Mouse (Mus musculus) kidney, postnatal 36 days (tissue): Measurements from ENCODE around the gene Nos3.

Experiments
- DNase-seq, 2 experiments: peaks; one replicate each; pipeline ENCODE4 v3.0.0; 2021 to 2022; ENCODE audit warnings: mixed read lengths in 2 of 2

Nos3 gene

GRCm38 (mm10) chr5:24344477-24345051 lies 20.0 kb upstream of the Nos3 start:
- peak; percentile 29 to 34 for DNase-seq

- DNase-seq: no peak
Measured at GRCm38 (mm10) chr5:24346313-24346712, 18.3 kb upstream of the Nos3 start.

- DNase-seq: no peak
Measured at GRCm38 (mm10) chr5:24347186-24347875, 17.3 kb upstream of the Nos3 start.

- peak; percentile 57 to 87 for DNase-seq
Measured at GRCm38 (mm10) chr5:24348128-24348527, 16.5 kb upstream of the Nos3 start.

- DNase-seq: peak; percentile 11 to 53
Measured at GRCm38 (mm10) chr5:24348546-24348945, 16.1 kb upstream of the Nos3 start.

GRCm38 (mm10) chr5:24350073-24350472 lies 14.5 kb upstream of the Nos3 start:
- no peak for DNase-seq

- no peak for DNase-seq
Measured at GRCm38 (mm10) chr5:24350531-24351250, 13.9 kb upstream of the Nos3 start.

GRCm38 (mm10) chr5:24351278-24351677 lies 13.3 kb upstream of the Nos3 start, which contains the start of gene Kcnh2:
Gene Kcnh2, minus strand, starts transcription at chr5:24351604.
- DNase-seq: no peak

- DNase-seq: peak; percentile 61 to 77
Measured at GRCm38 (mm10) chr5:24351701-24352171, 12.9 kb upstream of the Nos3 start.

GRCm38 (mm10) chr5:24352251-24352859 lies 12.3 kb upstream of the Nos3 start:
- no peak for DNase-seq

- DNase-seq: no peak
Measured at GRCm38 (mm10) chr5:24353327-24353726, 11.3 kb upstream of the Nos3 start.

GRCm38 (mm10) chr5:24356764-24357163 lies 7.8 kb upstream of the Nos3 start:
- no peak for DNase-seq

- DNase-seq: peak; percentile 85 to 94
Measured at GRCm38 (mm10) chr5:24357461-24357860, 7.1 kb upstream of the Nos3 start.

GRCm38 (mm10) chr5:24360792-24361454 lies 3.7 kb upstream of the Nos3 start:
- DNase-seq: peak; percentile 76 to 89

GRCm38 (mm10) chr5:24363467-24363866 lies 1.1 kb upstream of the Nos3 start:
- DNase-seq: no peak

- no peak for DNase-seq
Measured at GRCm38 (mm10) chr5:24364061-24364460, 549 bp upstream of the Nos3 start.

- no peak for DNase-seq
Measured at GRCm38 (mm10) chr5:24364963-24365362, 353 bp downstream of the Nos3 start.

- DNase-seq: no peak
Measured at GRCm38 (mm10) chr5:24365528-24365927, 918 bp downstream of the Nos3 start.

GRCm38 (mm10) chr5:24366426-24366825 lies 1.8 kb downstream of the Nos3 start:
- DNase-seq: no peak

GRCm38 (mm10) chr5:24369767-24370166 lies 5.2 kb downstream of the Nos3 start:
- DNase-seq: no peak

GRCm38 (mm10) chr5:24373807-24374206 lies 9.2 kb downstream of the Nos3 start:
- no peak for DNase-seq

- DNase-seq: no peak
Measured at GRCm38 (mm10) chr5:24374216-24374615, 9.6 kb downstream of the Nos3 start.
